Mouse (Mus musculus) embryonic fibroblast, embryonic 13.5 days (primary cell): Measurements from ENCODE around the gene Vwa8. TPM values are rescaled to one million over a fixed set of nuclear protein-coding genes. Genes with fewer than 3 reads are reported as not detected.

ENCODE experiments used
- H3K27ac ChIP-seq: 2 replicates; pipeline ENCODE4 v1.5.1; 2012; ENCODE audit warnings: low read length, control low read depth, inconsistent platforms; ENCODE audit not compliant: insufficient read depth
- H3K4me1 ChIP-seq: 2 replicates; pipeline ENCODE4 v1.6.1; 2011; ENCODE audit warnings: low read length; ENCODE audit not compliant: control insufficient read depth, insufficient read depth
- H3K4me3 ChIP-seq: 2 replicates; pipeline ENCODE4 v1.5.1; 2011; ENCODE audit warnings: mild to moderate bottlenecking, control low read depth, low read length; ENCODE audit not compliant: insufficient read depth
- CTCF ChIP-seq: IDR thresholded peaks from 2 replicates; pipeline ENCODE4 v1.5.1; 2011; ENCODE audit warnings: mild to moderate bottlenecking, control low read depth, low read length, moderate library complexity, borderline replicate concordance; ENCODE audit not compliant: insufficient read depth
- POLR2A ChIP-seq: IDR thresholded peaks from 2 replicates; pipeline ENCODE4 v1.6.1; 2011; ENCODE audit warnings: low read depth, mild to moderate bottlenecking, control low read depth, low read length, moderate library complexity
- polyA plus RNA-seq: library from polyadenylated mRNA; stranded (reverse); fragments of >200 nt; gene quantifications from 2 replicates; pipeline ENCODE4 v1.2.4, GENCODE M21; 2011; ENCODE audit warnings: low read depth; ENCODE audit not compliant: missing spikeins, insufficient read length

Vwa8 gene
- polyA plus RNA-seq, 1 experiment: 20.1 TPM

- Histone ChIP-seq H3K4me3 (no peak overlapping the region), H3K27ac (no peak overlapping the region), H3K4me1 (peaks cover 9% of the 10 kb centered on the region)
- TF ChIP-seq CTCF (no peak), POLR2A (no peak)
These were observed 288.2 kb downstream of the Vwa8 start for GRCm38 (mm10) chr14:79137100-79137499.

GRCm38 (mm10) chr14:79139096-79139651, 290.3 kb downstream of the Vwa8 start:
- TF ChIP-seq POLR2A: no peak
- no peak for TF ChIP-seq CTCF
- Histone ChIP-seq H3K4me1 (peaks cover 11% of the 10 kb centered on the region), H3K27ac (no peak overlapping the region), H3K4me3 (no peak overlapping the region)

GRCm38 (mm10) chr14:79139918-79140825, 291.3 kb downstream of the Vwa8 start:
- Histone ChIP-seq H3K4me3 (no peak overlapping the region), H3K4me1 (peaks cover 11% of the 10 kb centered on the region), H3K27ac (no peak overlapping the region)
- TF ChIP-seq POLR2A: no peak
- no peak for TF ChIP-seq CTCF

GRCm38 (mm10) chr14:79140826-79141219, 292.0 kb downstream of the Vwa8 start:
- Histone ChIP-seq H3K4me1 (peaks cover 11% of the 10 kb centered on the region), H3K27ac (no peak overlapping the region), H3K4me3 (no peak overlapping the region)
- TF ChIP-seq CTCF: no peak
- TF ChIP-seq POLR2A: no peak

GRCm38 (mm10) chr14:79142342-79142741, 293.5 kb downstream of the Vwa8 start:
- H3K4me3 ChIP-seq: no peak overlapping the region
- H3K4me1 ChIP-seq: peaks cover 11% of the 10 kb centered on the region
- TF ChIP-seq CTCF (no peak), POLR2A (no peak)
- H3K27ac ChIP-seq: no peak overlapping the region

GRCm38 (mm10) chr14:79143696-79144095, 294.8 kb downstream of the Vwa8 start:
- H3K27ac ChIP-seq: no peak overlapping the region
- peaks cover 11% of the 10 kb centered on the region for H3K4me1 ChIP-seq
- TF ChIP-seq CTCF (no peak), POLR2A (no peak)
- no peak overlapping the region for H3K4me3 ChIP-seq

GRCm38 (mm10) chr14:79144278-79145224, 295.7 kb downstream of the Vwa8 start:
- peaks cover 10% of the 10 kb centered on the region for H3K4me1 ChIP-seq
- H3K4me3 ChIP-seq: no peak overlapping the region
- TF ChIP-seq CTCF: no peak
- no peak for TF ChIP-seq POLR2A
- H3K27ac ChIP-seq: no peak overlapping the region

- H3K4me3 ChIP-seq: no peak overlapping the region
- no peak overlapping the region for H3K27ac ChIP-seq
- TF ChIP-seq CTCF: no peak
- TF ChIP-seq POLR2A: no peak
- H3K4me1 ChIP-seq: no peaks in the 10 kb centered on the region
These were observed 302.9 kb downstream of the Vwa8 start for GRCm38 (mm10) chr14:79151711-79152110.

- no peaks in the 10 kb centered on the region for H3K4me1 ChIP-seq
- H3K27ac ChIP-seq: no peak overlapping the region
- H3K4me3 ChIP-seq: no peak overlapping the region
- TF ChIP-seq CTCF: no peak
- no peak for TF ChIP-seq POLR2A
These were observed 305.0 kb downstream of the Vwa8 start for GRCm38 (mm10) chr14:79153896-79154295.
